Mouse (Mus musculus): ENCODE data around the gene Dnase1l3. TPM values are rescaled to one million over a fixed set of nuclear protein-coding genes. Genes with fewer than 3 reads are reported as not detected.
A peak's percentile ranks its signal among the peaks of the same experiment; 100 is the strongest.

Dnase1l3 gene
- polyA plus RNA-seq, 1 experiment from 2014 or later = 0.08 TPM

GRCm38 (mm10) chr14:7971889-7972493, 22.4 kb downstream of the Dnase1l3 start:
- Histone ChIP-seq H3K4me1 (no peaks in the 10 kb centered on the region), H3K27me3 (replicated peaks) (no peaks in the 10 kb centered on the region), H3K36me3 (no peaks in the 10 kb centered on the region), H3K9me3 (replicated peaks) (no peaks in the 10 kb centered on the region), H3K9ac (replicated peaks) (no peak overlapping the region), H3K4me2 (no peak overlapping the region), H3K27ac (replicated peaks) (no peak overlapping the region), H3K4me3 (replicated peaks) (no peak overlapping the region)
- ATAC-seq (ENCODE audit: low FRiP score) = no peak
- 72% methylated on average over 10 of the region's 10 CpGs for WGBS

GRCm38 (mm10) chr14:7964219-7964889, 30.0 kb downstream of the Dnase1l3 start:
- 57% methylated on average over 11 of the region's 11 CpGs for WGBS
- Histone ChIP-seq H3K4me1 (no peaks in the 10 kb centered on the region), H3K4me2 (no peak overlapping the region), H3K36me3 (no peaks in the 10 kb centered on the region), H3K9me3 (replicated peaks) (no peaks in the 10 kb centered on the region), H3K9ac (replicated peaks) (no peak overlapping the region), H3K27ac (replicated peaks) (no peak overlapping the region), H3K27me3 (replicated peaks) (no peaks in the 10 kb centered on the region), H3K4me3 (replicated peaks) (no peak overlapping the region)
- peak; percentile 77 for ATAC-seq (ENCODE audit: low FRiP score)

- WGBS = 74% methylated on average over 7 of the region's 7 CpGs
- ATAC-seq (ENCODE audit: low FRiP score) = no peak
Observed at GRCm38 (mm10) chr14:7963160-7963559, 31.2 kb downstream of the Dnase1l3 start.

GRCm38 (mm10) chr14:7962626-7963025, 31.7 kb downstream of the Dnase1l3 start:
- Histone ChIP-seq H3K9ac (replicated peaks) (no peak overlapping the region), H3K4me2 (no peak overlapping the region), H3K4me3 (replicated peaks) (no peak overlapping the region), H3K4me1 (no peaks in the 10 kb centered on the region), H3K27me3 (replicated peaks) (no peaks in the 10 kb centered on the region), H3K36me3 (no peaks in the 10 kb centered on the region), H3K27ac (replicated peaks) (no peak overlapping the region), H3K9me3 (replicated peaks) (no peaks in the 10 kb centered on the region)
- no peak for ATAC-seq (ENCODE audit: low FRiP score)
- 83% methylated on average over 2 of the region's 2 CpGs for WGBS

More at GRCm38 (mm10) chr14:7963160-7963559, 31.2 kb downstream of the Dnase1l3 start:
- Histone ChIP-seq H3K27me3 (replicated peaks) (no peaks in the 10 kb centered on the region), H3K36me3 (no peaks in the 10 kb centered on the region), H3K27ac (replicated peaks) (no peak overlapping the region), H3K4me2 (no peak overlapping the region), H3K9me3 (replicated peaks) (no peaks in the 10 kb centered on the region), H3K4me3 (replicated peaks) (no peak overlapping the region), H3K4me1 (no peaks in the 10 kb centered on the region), H3K9ac (replicated peaks) (no peak overlapping the region)

GRCm38 (mm10) chr14:7961714-7962113, 32.7 kb downstream of the Dnase1l3 start:
- Histone ChIP-seq H3K9ac (replicated peaks) (no peak overlapping the region), H3K27me3 (replicated peaks) (no peaks in the 10 kb centered on the region), H3K27ac (replicated peaks) (no peak overlapping the region), H3K4me1 (no peaks in the 10 kb centered on the region), H3K4me2 (no peak overlapping the region), H3K9me3 (replicated peaks) (no peaks in the 10 kb centered on the region), H3K4me3 (replicated peaks) (no peak overlapping the region), H3K36me3 (no peaks in the 10 kb centered on the region)
- no peak for ATAC-seq (ENCODE audit: low FRiP score)
- 52% methylated on average over 5 of the region's 5 CpGs for WGBS

- WGBS = 57% methylated on average over 11 of the region's 11 CpGs
Observed at GRCm38 (mm10) chr14:7960616-7961015, 33.8 kb downstream of the Dnase1l3 start.

GRCm38 (mm10) chr14:7957049-7957448, 37.3 kb downstream of the Dnase1l3 start, which contains the start of gene Gm45521:
Gene Gm45521 (plus strand): TSS chr14:7957288.
- ATAC-seq (ENCODE audit: low FRiP score) = no peak

More at GRCm38 (mm10) chr14:7960616-7961015, 33.8 kb downstream of the Dnase1l3 start:
- Histone ChIP-seq H3K27me3 (replicated peaks) (no peaks in the 10 kb centered on the region), H3K36me3 (no peaks in the 10 kb centered on the region), H3K9ac (replicated peaks) (no peak overlapping the region), H3K27ac (replicated peaks) (no peak overlapping the region), H3K9me3 (replicated peaks) (no peaks in the 10 kb centered on the region), H3K4me3 (replicated peaks) (no peak overlapping the region), H3K4me1 (no peaks in the 10 kb centered on the region), H3K4me2 (no peak overlapping the region)
- ATAC-seq (ENCODE audit: low FRiP score) = peak; percentile 48

GRCm38 (mm10) chr14:7956427-7956826, 37.9 kb downstream of the Dnase1l3 start:
- no peak for ATAC-seq (ENCODE audit: low FRiP score)

More at GRCm38 (mm10) chr14:7957049-7957448, 37.3 kb downstream of the Dnase1l3 start, which contains the start of gene Gm45521:
- no peaks in the 10 kb centered on the region for H3K36me3 ChIP-seq
- H3K4me1 ChIP-seq = 0 out of 2 replicates have a peak, but pooled peaks cover 7% of the 10 kb centered on the region
- H3K27ac ChIP-seq (replicated peaks) = no peak within 1 kb of the TSS
- no peak within 1 kb of the TSS for H3K4me3 ChIP-seq (replicated peaks)
- H3K4me2 ChIP-seq = no peak within 1 kb of the TSS
- H3K9ac ChIP-seq (replicated peaks) = no peak within 1 kb of the TSS
- WGBS = 49% methylated on average over 9 of the region's 9 CpGs
- H3K27me3 ChIP-seq (replicated peaks) = no peaks in the 10 kb centered on the region
- H3K9me3 ChIP-seq (replicated peaks) = no peaks in the 10 kb centered on the region

GRCm38 (mm10) chr14:7954071-7954471, 40.3 kb downstream of the Dnase1l3 start:
- ATAC-seq (ENCODE audit: low FRiP score) = no peak
- Histone ChIP-seq H3K27me3 (replicated peaks) (no peaks in the 10 kb centered on the region), H3K4me1 (0 out of 2 replicates have a peak, but pooled peaks cover 7% of the 10 kb centered on the region), H3K27ac (replicated peaks) (no peak overlapping the region), H3K9me3 (replicated peaks) (no peaks in the 10 kb centered on the region), H3K4me3 (replicated peaks) (no peak overlapping the region), H3K4me2 (no peak overlapping the region), H3K36me3 (peaks cover 26% of the 10 kb centered on the region), H3K9ac (replicated peaks) (no peak overlapping the region)
- WGBS = 21% methylated on average over 6 of the region's 6 CpGs

More at GRCm38 (mm10) chr14:7956427-7956826, 37.9 kb downstream of the Dnase1l3 start:
- Histone ChIP-seq H3K4me2 (no peak overlapping the region), H3K9me3 (replicated peaks) (no peaks in the 10 kb centered on the region), H3K36me3 (peaks cover 4% of the 10 kb centered on the region; the same call in 1 of the 2 replicates), H3K27me3 (replicated peaks) (no peaks in the 10 kb centered on the region), H3K4me1 (0 out of 2 replicates have a peak, but pooled peaks cover 7% of the 10 kb centered on the region), H3K27ac (replicated peaks) (no peak overlapping the region), H3K9ac (replicated peaks) (no peak overlapping the region), H3K4me3 (replicated peaks) (no peak overlapping the region)
- WGBS = 82% methylated on average over 10 of the region's 10 CpGs

GRCm38 (mm10) chr14:7952610-7953254, 41.6 kb downstream of the Dnase1l3 start:
- Histone ChIP-seq H3K27me3 (replicated peaks) (no peaks in the 10 kb centered on the region), H3K4me1 (0 out of 2 replicates have a peak, but pooled peaks cover 7% of the 10 kb centered on the region), H3K36me3 (peaks cover 39% of the 10 kb centered on the region), H3K9me3 (replicated peaks) (no peaks in the 10 kb centered on the region), H3K4me2 (no peak overlapping the region), H3K27ac (replicated peaks) (peak overlapping the region; percentile 30; the same call in 1 of the 2 replicates), H3K9ac (replicated peaks) (no peak overlapping the region), H3K4me3 (replicated peaks) (no peak overlapping the region)
- no peak for ATAC-seq (ENCODE audit: low FRiP score)
- 33% methylated on average over 12 of the region's 12 CpGs for WGBS

- H3K27me3 ChIP-seq (replicated peaks) = no peaks in the 10 kb centered on the region
- H3K9ac ChIP-seq (replicated peaks) = no peak overlapping the region
- peaks cover 44% of the 10 kb centered on the region for H3K36me3 ChIP-seq
- no peak overlapping the region for H3K27ac ChIP-seq (replicated peaks)
- H3K4me1 ChIP-seq = 0 out of 2 replicates have a peak, but pooled peaks cover 7% of the 10 kb centered on the region
- no peak overlapping the region for H3K4me2 ChIP-seq
- WGBS = 94% methylated on average over 9 of the region's 9 CpGs
- H3K4me3 ChIP-seq (replicated peaks) = no peak overlapping the region
- no peaks in the 10 kb centered on the region for H3K9me3 ChIP-seq (replicated peaks)
- ATAC-seq (ENCODE audit: low FRiP score) = no peak
Observed at GRCm38 (mm10) chr14:7951234-7951633, 43.1 kb downstream of the Dnase1l3 start.

Data from neural tube, embryonic 15.5 days (tissue).